Mouse (Mus musculus) thymus, adult 2 months (tissue): ENCODE results near the gene S100b.

ENCODE experiments used
- CTCF ChIP-seq: fragments of 200-500 bp; IDR thresholded peaks from 2 replicates; pipeline ENCODE4 v1.5.1; 2012; ENCODE audit warnings: mild to moderate bottlenecking, control low read depth, low read length, moderate library complexity, borderline replicate concordance; ENCODE audit not compliant: control insufficient read depth, poor library complexity, insufficient read depth; ENCODE audit errors: extremely low read depth
- POLR2A ChIP-seq: fragments of 200-500 bp; IDR thresholded peaks from 2 replicates; pipeline ENCODE4 v1.6.1; 2012; ENCODE audit warnings: mild to moderate bottlenecking, low read length, control low read depth, moderate library complexity; ENCODE audit not compliant: control insufficient read depth, poor library complexity, insufficient read depth; ENCODE audit errors: extremely low read depth

DNA sequence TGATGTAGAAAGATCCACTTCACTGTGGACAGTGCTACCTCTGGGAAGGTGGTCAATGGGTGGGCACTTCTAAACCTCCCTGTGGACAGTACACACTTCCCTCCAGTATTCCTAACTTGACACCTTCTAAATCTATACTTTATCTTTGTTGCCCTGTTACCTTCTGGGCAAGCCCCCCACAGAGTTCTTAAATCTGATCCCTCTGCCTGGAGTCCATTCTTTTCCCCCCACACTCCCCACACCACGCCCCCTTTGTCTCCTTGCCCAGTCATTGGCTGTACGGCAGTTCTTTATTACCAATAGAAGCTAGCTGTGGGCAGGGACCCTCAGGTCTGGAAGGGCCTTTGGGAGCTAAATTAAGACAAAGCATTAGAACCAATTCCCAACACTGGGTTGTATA, 8.5 kb upstream of the S100b start:
- TF ChIP-seq POLR2A (no peak), CTCF (no peak)
